ENCODE assay signal across 13 mouse cellular contexts in the genomic region with DNA sequence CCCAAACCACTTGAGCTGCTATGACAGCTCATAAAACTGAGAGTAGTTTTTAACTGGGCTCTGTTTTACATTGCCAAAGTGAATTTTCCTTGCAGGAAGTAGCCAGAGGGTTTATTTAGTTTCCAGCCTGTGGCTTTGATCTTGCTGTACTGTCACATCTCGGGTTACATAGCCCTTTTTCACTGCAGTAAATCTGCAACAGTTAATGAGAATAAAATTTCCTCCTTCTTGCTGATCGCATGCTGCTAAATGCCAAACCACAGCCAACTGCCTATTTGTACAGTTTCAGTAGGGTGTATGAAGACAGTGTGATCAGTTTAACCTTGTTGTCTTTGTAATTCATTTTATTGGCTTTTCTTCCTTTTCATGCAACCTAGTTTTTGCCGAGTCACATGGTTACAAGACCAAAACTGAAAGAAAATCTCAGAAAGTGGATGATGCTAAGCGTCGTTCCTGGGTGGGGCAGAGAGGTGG. TPM values are rescaled to one million over a fixed set of nuclear protein-coding genes. Genes with fewer than 3 reads are reported as not detected.
DNase-seq lines count a peak whose midpoint lies in the region; ATAC-seq lines count a peak whose summit lies in the region.
"Had no signal": no experiment of that assay in that cellular context is flagged by ENCODE, and none has a peak within 500 bp of the region (broad histone marks: within the 10 kb centered on the region; RNA-seq: fewer than 3 reads in every experiment).

No protein-coding gene starts in this region.

- no peak overlapping the region for H3K27ac ChIP-seq in midbrain, embryonic 13.5 days
- no peak overlapping the region for H3K27ac ChIP-seq in liver, embryonic 12.5 days
- H3K27ac ChIP-seq: hindbrain, postnatal 0 days; liver, embryonic 15.5 days had no signal

- peak; percentile 41; the same call in 1 of the 2 replicates for ATAC-seq in common myeloid progenitor, adult 5-6 weeks (replicated peaks; ENCODE audit: low read depth, poor library complexity, severe bottlenecking)
- ATAC-seq in midbrain, embryonic 13.5 days: no peak
- ATAC-seq in liver, embryonic 12.5 days: no peak
- ATAC-seq: hindbrain, postnatal 0 days had no signal

- no peak overlapping the region for H3K9ac ChIP-seq in midbrain, embryonic 13.5 days (replicated peaks)
- no peak overlapping the region for H3K9ac ChIP-seq in liver, embryonic 12.5 days
- H3K9ac ChIP-seq: heart, embryonic 12.5 days; liver, embryonic 15.5 days had no signal

- no peak overlapping the region for H3K4me2 ChIP-seq in midbrain, embryonic 13.5 days (replicated peaks)
- H3K4me2 ChIP-seq in liver, embryonic 12.5 days: no peak overlapping the region
- H3K4me2 ChIP-seq: heart, embryonic 12.5 days; liver, embryonic 15.5 days had no signal

- H3K4me3 ChIP-seq in midbrain, embryonic 13.5 days (replicated peaks): no peak overlapping the region
- no peak overlapping the region for H3K4me3 ChIP-seq in liver, embryonic 12.5 days
- H3K4me3 ChIP-seq: heart, embryonic 12.5 days; liver, embryonic 15.5 days had no signal

- WGBS in midbrain, embryonic 13.5 days: 75% methylated on average over 5 of the region's 5 CpGs
- 62% methylated on average over 5 of the region's 5 CpGs for WGBS in liver, embryonic 12.5 days (ENCODE audit: insufficient replicate concordance)

- H3K27me3 ChIP-seq in midbrain, embryonic 13.5 days: no peaks in the 10 kb centered on the region
- H3K27me3 ChIP-seq in liver, embryonic 12.5 days (replicated peaks): no peaks in the 10 kb centered on the region
- H3K27me3 ChIP-seq: heart, embryonic 12.5 days; liver, embryonic 15.5 days had no signal

- DNase-seq in lung, postnatal 10 days: peak; percentile 9
- DNase-seq in lung, postnatal 25 days (ENCODE audit: low spot score): no peak
- DNase-seq in forelimb bud, embryonic 11.5 days (ENCODE audit: low read depth, low spot score): peak; percentile 88
- DNase-seq in naive thymus-derived CD4-positive, alpha-beta T cell, adult 2 months (ENCODE audit: low read depth): peak; percentile 31
- no peak for DNase-seq in gastrocnemius, postnatal 10 days
- DNase-seq: cerebellum, postnatal 25 days; thymus, postnatal 36 days had no signal

- no peaks in the 10 kb centered on the region for H3K4me1 ChIP-seq in midbrain, embryonic 13.5 days (replicated peaks)
- no peaks in the 10 kb centered on the region for H3K4me1 ChIP-seq in liver, embryonic 12.5 days
- H3K4me1 ChIP-seq: heart, embryonic 12.5 days; liver, embryonic 15.5 days had no signal

- H3K9me3 ChIP-seq in midbrain, embryonic 13.5 days: no peaks in the 10 kb centered on the region
- H3K9me3 ChIP-seq in liver, embryonic 12.5 days (replicated peaks): no peaks in the 10 kb centered on the region
- H3K9me3 ChIP-seq: heart, embryonic 12.5 days; liver, embryonic 15.5 days had no signal

- H3K36me3 ChIP-seq in midbrain, embryonic 13.5 days: peaks cover 7% of the 10 kb centered on the region; the same call in 1 of the 2 replicates
- no peaks in the 10 kb centered on the region for H3K36me3 ChIP-seq in liver, embryonic 12.5 days
- H3K36me3 ChIP-seq: heart, embryonic 12.5 days; liver, embryonic 15.5 days had no signal

RNA-seq across cellular contexts. Expression of a gene that starts 30.6 kb away (rescaled TPM):
- total RNA-seq in common myeloid progenitor, adult 5-6 weeks (2017): 12.9 and 26.4 TPM in 2 replicates
- 16.1 and 20.7 TPM in 2 replicates for polyA plus RNA-seq in midbrain, embryonic 13.5 days (2015; fragmentation: Nextera tagmentation; extraction: Ambion mirVana)
- polyA plus RNA-seq in liver, embryonic 12.5 days (2016; fragmentation: Nextera tagmentation; extraction: Ambion mirVana): 17.0 and 18.8 TPM in 2 replicates
- 1 to 10 TPM; 5.7 to 7.9 TPM for total RNA-seq in gastrocnemius, postnatal 10 days (2021)

Comparison
In these comparisons a context has a peak if more than half of its experiments do, and no peak if none do; other contexts are left out.
1. DNase-seq: peak in lung, postnatal 10 days (single experiment), forelimb bud, embryonic 11.5 days (single experiment) and naive thymus-derived CD4-positive, alpha-beta T cell, adult 2 months (single experiment); none in lung, postnatal 25 days (single experiment) and gastrocnemius, postnatal 10 days (single experiment).